ENCODE assay signal across 22 mouse cellular contexts in the genomic region with DNA sequence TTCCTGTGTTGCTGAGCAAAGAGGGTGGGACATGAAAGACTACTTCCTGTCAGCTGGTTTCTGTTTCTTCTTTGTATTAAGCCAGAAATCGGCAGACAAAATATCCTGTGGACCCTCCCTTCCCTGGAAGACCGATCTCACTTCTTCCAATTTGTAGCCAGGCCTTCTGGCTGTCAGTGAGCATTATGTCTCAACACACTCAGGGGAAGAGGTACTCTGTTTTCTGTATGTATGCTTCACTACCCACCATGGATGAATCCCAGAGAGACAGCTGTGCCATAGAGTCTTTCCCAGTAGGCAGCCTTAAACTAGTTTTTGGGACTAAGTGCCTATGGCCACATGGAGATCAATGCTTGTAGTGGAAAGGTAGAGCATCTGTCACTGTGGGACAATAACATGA.
DNase-seq lines count a peak whose midpoint lies in the region; ATAC-seq and TF ChIP-seq lines count a peak whose summit lies in the region.
"Had no signal": no experiment of that assay in that cellular context is flagged by ENCODE, and none has a peak within 500 bp of the region (broad histone marks: within the 10 kb centered on the region; RNA-seq: fewer than 3 reads in every experiment).

No protein-coding gene starts in this region.

- H3K9me3 ChIP-seq in heart, embryonic 11.5 days (replicated peaks; ENCODE audit: control insufficient read depth, low read length) = no peaks in the 10 kb centered on the region
- H3K9me3 ChIP-seq: forebrain, embryonic 13.5 days; heart, embryonic 15.5 days; hindbrain, embryonic 12.5 days; midbrain, embryonic 15.5 days had no signal

- TF ChIP-seq CTCF in heart, adult 2 months (IDR thresholded peaks at IDR 0.05) = no peak

- peak overlapping the region; percentile 69 for H3K27ac ChIP-seq in heart, adult 2 months
- H3K27ac ChIP-seq in heart, embryonic 11.5 days (ENCODE audit: low read depth, low read length) = no peak overlapping the region
- 0 out of 2 replicates have a peak overlapping the region, but pooled peaks have one; percentile 15 for H3K27ac ChIP-seq in brown adipose tissue, adult 24 weeks (replicated peaks; ENCODE audit: low read depth, low read length)
- H3K27ac ChIP-seq: forebrain, embryonic 13.5 days; heart, embryonic 15.5 days; hindbrain, embryonic 12.5 days; midbrain, embryonic 15.5 days had no signal

- no peak overlapping the region for H3K4me3 ChIP-seq in heart, adult 2 months
- H3K4me3 ChIP-seq in heart, embryonic 11.5 days (ENCODE audit: low read depth, low read length) = no peak overlapping the region
- no peak overlapping the region for H3K4me3 ChIP-seq in brown adipose tissue, adult 24 weeks (ENCODE audit: insufficient read depth, low read depth, low read length)
- H3K4me3 ChIP-seq: erythroblast, embryonic 14.5 days; forebrain, embryonic 13.5 days; heart, embryonic 15.5 days; hindbrain, embryonic 12.5 days; left cerebral cortex, adult 2 months; megakaryocyte, embryonic 14.5 days; midbrain, embryonic 15.5 days had no signal

- no peak overlapping the region for H3K4me2 ChIP-seq in heart, embryonic 11.5 days
- H3K4me2 ChIP-seq: forebrain, embryonic 13.5 days; heart, embryonic 15.5 days; hindbrain, embryonic 12.5 days; midbrain, embryonic 15.5 days had no signal

- H3K27me3 ChIP-seq in heart, adult 2 months (ENCODE audit: control insufficient read depth, insufficient read depth, low read length) = no peaks in the 10 kb centered on the region
- no peaks in the 10 kb centered on the region for H3K27me3 ChIP-seq in heart, embryonic 11.5 days (ENCODE audit: control insufficient read depth, insufficient read depth, low read length)
- H3K27me3 ChIP-seq: forebrain, embryonic 13.5 days; heart, embryonic 15.5 days; hindbrain, embryonic 12.5 days; megakaryocyte, embryonic 14.5 days; midbrain, embryonic 15.5 days had no signal

- peaks cover 5% of the 10 kb centered on the region for H3K36me3 ChIP-seq in heart, adult 2 months (ENCODE audit: control insufficient read depth, insufficient read depth, low read length)
- no peaks in the 10 kb centered on the region for H3K36me3 ChIP-seq in heart, embryonic 11.5 days (ENCODE audit: control insufficient read depth, insufficient read depth, low read length)
- H3K36me3 ChIP-seq: heart, embryonic 15.5 days; hindbrain, embryonic 12.5 days; midbrain, embryonic 15.5 days had no signal

- intact Hi-C loops in heart, adult 2 months (cut with DNase I) = loop anchor here (2.0 to 5.0 kb wide), 2 partner anchors 64 to 94 kb away; no protein-coding TSS in a partner anchor

- H3K9ac ChIP-seq in heart, adult 2 months (ENCODE audit: low read depth, low read length) = no peak overlapping the region
- no peak overlapping the region for H3K9ac ChIP-seq in heart, embryonic 11.5 days (ENCODE audit: low read depth, low read length)
- H3K9ac ChIP-seq: forebrain, embryonic 13.5 days; heart, embryonic 15.5 days; hindbrain, embryonic 12.5 days; midbrain, embryonic 15.5 days had no signal

- H3K79me2 ChIP-seq in heart, adult 2 months (replicated peaks; ENCODE audit: control insufficient read depth, insufficient read depth, low read length) = no peaks in the 10 kb centered on the region

- TF ChIP-seq POLR2A in heart, adult 2 months (IDR thresholded peaks at IDR 0.05; ENCODE audit: insufficient read depth, low read depth, low read length) = no peak

- peak in 1 of 2 experiments; percentile 6 for DNase-seq in heart, adult 2 months
- DNase-seq in kidney, adult 9 months = peak; percentile 8
- no peak for DNase-seq in kidney, postnatal 10 days
- DNase-seq in lung, postnatal 36 days = peak; percentile 9
- DNase-seq in thymus, postnatal 0 days (ENCODE audit: low spot score) = no peak
- DNase-seq: adrenal gland, postnatal 36 days; cerebellum, adult 2 months; gastrocnemius, postnatal 10 days; left cerebral cortex, postnatal 4 days; liver; right cerebral cortex, postnatal 4 days; thymus, adult 2 months had no signal

- no peak for TF ChIP-seq EP300 in heart, adult 2 months (IDR thresholded peaks at IDR 0.05; ENCODE audit: insufficient read depth, low read depth, low read length)

- no peak for ATAC-seq in heart, embryonic 11.5 days (replicated peaks; ENCODE audit: insufficient number of reproducible peaks, low FRiP score, low TSS enrichment)
- ATAC-seq: forebrain, embryonic 13.5 days; intestine, embryonic 16.5 days; midbrain, embryonic 15.5 days had no signal

- WGBS in heart, adult 2 months = 23% methylated on average over 2 of the region's 2 CpGs
- WGBS in heart, embryonic 11.5 days (ENCODE audit: insufficient replicate concordance) = 71% methylated on average over 2 of the region's 2 CpGs

- H3K4me1 ChIP-seq in heart, adult 2 months (ENCODE audit: control insufficient read depth, insufficient read depth, low read length) = peaks cover 16% of the 10 kb centered on the region
- no peaks in the 10 kb centered on the region for H3K4me1 ChIP-seq in heart, embryonic 11.5 days (ENCODE audit: control insufficient read depth, insufficient read depth, low read length)
- H3K4me1 ChIP-seq in brown adipose tissue, adult 24 weeks (ENCODE audit: control insufficient read depth, insufficient read depth, insufficient read length, low read length) = peaks cover 5% of the 10 kb centered on the region; the same call in 1 of the 2 replicates
- H3K4me1 ChIP-seq: forebrain, embryonic 13.5 days; hindbrain, embryonic 12.5 days; megakaryocyte, embryonic 14.5 days; midbrain, embryonic 15.5 days had no signal

Comparison
In these comparisons a context has a peak if more than half of its experiments do, and no peak if none do; other contexts are left out.
1. DNase-seq: peak in kidney, adult 9 months (single experiment) and lung, postnatal 36 days (single experiment); none in kidney, postnatal 10 days (single experiment) and thymus, postnatal 0 days (single experiment).